Mouse (Mus musculus) heart, postnatal 36 days (tissue): Measurements from ENCODE around the gene Plet1. TPM values are rescaled to one million over a fixed set of nuclear protein-coding genes. Genes with fewer than 3 reads are reported as not detected.
A peak's percentile ranks its signal among the peaks of the same experiment; 100 is the strongest.

ENCODE experiments used
- DNase-seq, 2 experiments: peaks; one replicate each; pipeline ENCODE4 v3.0.0; 2021 to 2022
- intact Hi-C: fragments of 180-260 bp; cut with DNase I; formaldehyde crosslinking; loops from one replicate; pipeline ENCODE4 v1.15.1; 2025
- total RNA-seq, 2 experiments: library from RNA; stranded (reverse); gene quantifications; 2 replicates each; pipeline ENCODE4 v1.2.3; 2021

Gene Plet1
- 1 to 10 TPM in 1 of 2 experiments, under 1 TPM in 1; 0.95 to 1.7 TPM for total RNA-seq

- no peak for DNase-seq
- intact Hi-C loops = no loop called here
Measured at GRCm38 (mm10) chr9:50494311-50494710, at the start of gene Plet1. Plet1 (plus strand) TSS chr9:50494525.

GRCm38 (mm10) chr9:50449048-50449447, 45.3 kb upstream of the Plet1 start:
- intact Hi-C loops = loop anchor here (5.0 to 10.0 kb wide), 3 partner anchors 78 to 316 kb away; partner anchors contain the start of genes Fdxacb1 and Pts
- DNase-seq = no peak

- intact Hi-C loops = no loop called here
- DNase-seq = no peak
Measured at GRCm38 (mm10) chr9:50451456-50452218, 42.7 kb upstream of the Plet1 start.

GRCm38 (mm10) chr9:50452303-50452775, 42.0 kb upstream of the Plet1 start:
- peak; percentile 66 to 78 for DNase-seq
- intact Hi-C loops = no loop called here

GRCm38 (mm10) chr9:50457596-50457995, 36.7 kb upstream of the Plet1 start:
- DNase-seq = no peak
- intact Hi-C loops = no loop called here

GRCm38 (mm10) chr9:50459537-50459936, 34.8 kb upstream of the Plet1 start:
- intact Hi-C loops = no loop called here
- DNase-seq = no peak

GRCm38 (mm10) chr9:50462494-50463204, 31.7 kb upstream of the Plet1 start:
- peak; percentile 72 to 81 for DNase-seq
- intact Hi-C loops = loop anchor here (1.0 to 5.0 kb wide), 2 partner anchors 66 to 140 kb away; partner anchors contain the start of genes Pts, Sdhd and Timm8b

- intact Hi-C loops = loop anchor here (1.0 to 5.0 kb wide), 2 partner anchors 65 to 139 kb away; partner anchors contain the start of genes Pts, Sdhd and Timm8b
- no peak for DNase-seq
Measured at GRCm38 (mm10) chr9:50463205-50463508, 31.2 kb upstream of the Plet1 start.

- no peak for DNase-seq
- intact Hi-C loops = no loop called here
Measured at GRCm38 (mm10) chr9:50470377-50471100, 23.8 kb upstream of the Plet1 start.

GRCm38 (mm10) chr9:50471181-50471901, 23.0 kb upstream of the Plet1 start:
- intact Hi-C loops = no loop called here

GRCm38 (mm10) chr9:50475318-50475717, 19.0 kb upstream of the Plet1 start:
- intact Hi-C loops = no loop called here
- DNase-seq = no peak

More at GRCm38 (mm10) chr9:50471181-50471901, 23.0 kb upstream of the Plet1 start:
- no peak for DNase-seq

- intact Hi-C loops = no loop called here
- DNase-seq = no peak
Measured at GRCm38 (mm10) chr9:50475745-50476144, 18.6 kb upstream of the Plet1 start.

GRCm38 (mm10) chr9:50476651-50477050, 17.7 kb upstream of the Plet1 start:
- intact Hi-C loops = no loop called here
- no peak for DNase-seq

- intact Hi-C loops = no loop called here
- no peak for DNase-seq
Measured at GRCm38 (mm10) chr9:50477270-50477669, 17.1 kb upstream of the Plet1 start.

GRCm38 (mm10) chr9:50478826-50479225, 15.5 kb upstream of the Plet1 start:
- DNase-seq = no peak

GRCm38 (mm10) chr9:50479476-50479875, 14.8 kb upstream of the Plet1 start:
- intact Hi-C loops = no loop called here

More at GRCm38 (mm10) chr9:50478826-50479225, 15.5 kb upstream of the Plet1 start:
- intact Hi-C loops = no loop called here

GRCm38 (mm10) chr9:50482743-50483142, 11.6 kb upstream of the Plet1 start:
- intact Hi-C loops = no loop called here

More at GRCm38 (mm10) chr9:50479476-50479875, 14.8 kb upstream of the Plet1 start:
- DNase-seq = no peak

GRCm38 (mm10) chr9:50485521-50485920, 8.8 kb upstream of the Plet1 start:
- no peak for DNase-seq
- intact Hi-C loops = no loop called here

More at GRCm38 (mm10) chr9:50482743-50483142, 11.6 kb upstream of the Plet1 start:
- no peak for DNase-seq

GRCm38 (mm10) chr9:50490836-50491235, 3.5 kb upstream of the Plet1 start:
- DNase-seq = no peak

GRCm38 (mm10) chr9:50491531-50492045, 2.7 kb upstream of the Plet1 start:
- no peak for DNase-seq
- intact Hi-C loops = no loop called here

More at GRCm38 (mm10) chr9:50490836-50491235, 3.5 kb upstream of the Plet1 start:
- intact Hi-C loops = no loop called here
